Mouse (Mus musculus) thymus, postnatal 4 days (tissue): ENCODE data around the gene 1700001P01Rik.

ENCODE experiments used
- DNase-seq: peaks from one replicate; pipeline ENCODE4 v3.0.0; 2021

1700001P01Rik gene

DNA sequence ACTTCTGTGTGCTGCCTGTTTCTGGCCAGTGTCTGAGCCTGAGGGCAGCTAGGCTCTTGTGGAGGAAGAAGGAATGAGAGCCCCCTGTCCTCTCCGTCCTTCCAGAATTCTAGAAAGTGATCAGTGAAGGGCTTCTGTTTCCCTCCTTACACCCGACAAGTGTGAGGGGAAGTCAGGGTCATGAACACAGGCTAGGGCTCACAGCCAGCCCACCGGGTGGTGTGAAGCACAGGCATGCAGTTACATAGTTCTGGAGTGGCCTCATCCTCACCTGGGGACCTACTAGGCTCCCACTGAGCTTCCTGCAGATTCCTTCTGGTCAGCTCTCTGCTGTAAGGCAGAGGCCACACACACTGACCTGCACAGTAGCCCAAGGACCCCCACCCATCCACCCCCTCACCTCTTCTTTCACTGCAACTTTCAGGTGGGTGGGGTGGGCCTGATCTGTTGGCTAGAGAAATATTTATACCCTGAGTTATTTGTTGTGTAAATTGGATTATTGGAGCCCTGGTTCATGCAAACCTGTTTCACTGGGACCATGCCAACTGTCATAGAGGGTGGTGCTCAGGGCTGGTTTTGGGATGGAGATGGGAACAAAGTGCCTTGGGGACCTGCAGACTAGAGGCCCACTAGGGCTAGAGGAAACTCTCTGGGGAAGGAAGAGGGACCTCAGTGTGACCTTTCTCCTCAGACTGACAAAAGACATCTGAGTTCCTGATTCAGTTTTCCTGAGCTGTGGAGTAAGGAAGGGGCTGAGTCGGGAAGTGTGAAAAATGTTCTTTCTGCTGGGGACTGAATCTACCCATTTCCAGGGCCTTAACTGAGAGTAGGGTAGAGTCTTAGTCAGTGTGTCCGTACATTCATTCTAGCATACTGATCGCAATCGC, 33.8 kb upstream of the 1700001P01Rik start:
- DNase-seq: no peak

DNA sequence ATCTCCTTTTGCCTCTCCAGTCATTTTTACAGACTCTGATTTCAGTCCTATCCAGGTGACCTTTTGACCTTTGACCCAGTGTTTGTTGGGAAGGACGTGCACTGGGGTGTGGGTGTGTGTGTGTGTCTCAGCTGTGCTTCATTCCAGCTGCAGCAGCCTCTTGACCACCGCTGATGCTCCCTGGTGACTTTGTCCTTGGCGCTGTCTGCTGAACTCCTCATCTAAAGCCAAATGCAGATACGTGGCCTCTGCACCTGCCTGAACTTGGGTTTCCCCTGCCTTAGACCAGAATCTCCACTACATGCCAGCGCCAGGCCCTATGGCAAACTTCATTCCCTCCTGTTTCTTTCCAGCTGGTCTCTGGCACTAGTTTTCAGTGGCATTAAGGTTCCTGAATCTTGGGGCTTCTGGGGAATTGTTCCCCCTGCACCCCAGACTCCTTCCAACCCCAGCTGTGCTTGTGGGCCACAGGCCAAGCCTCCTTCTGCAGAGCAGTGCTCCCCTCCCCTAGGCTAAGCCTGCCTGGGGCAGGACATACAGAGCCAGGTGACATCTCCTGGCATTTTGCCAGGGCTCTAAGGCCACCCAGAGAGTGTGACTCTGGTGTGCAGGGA, 33.0 kb upstream of the 1700001P01Rik start:
- DNase-seq: no peak

DNA sequence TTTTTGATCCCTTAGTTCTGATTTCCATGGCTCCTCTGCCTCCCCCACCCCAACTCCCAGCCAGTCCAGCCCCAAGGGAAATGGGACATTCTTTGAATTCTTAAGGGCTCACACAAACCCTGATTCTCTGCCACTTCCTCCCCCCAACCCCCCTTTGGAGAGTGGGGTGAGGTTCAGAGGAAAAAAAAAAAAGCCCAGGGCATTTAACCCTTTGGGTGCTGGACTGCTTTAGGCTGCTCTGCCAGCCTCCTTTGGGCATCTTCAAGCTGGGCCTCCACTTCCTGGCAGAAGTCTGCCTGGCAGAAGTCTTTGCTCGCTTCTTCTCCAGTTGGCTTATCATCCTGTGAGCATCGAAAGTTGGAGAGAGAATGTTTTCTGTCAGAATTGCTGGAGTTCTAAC, 32.4 kb upstream of the 1700001P01Rik start:
- DNase-seq: peak; percentile 71

DNA sequence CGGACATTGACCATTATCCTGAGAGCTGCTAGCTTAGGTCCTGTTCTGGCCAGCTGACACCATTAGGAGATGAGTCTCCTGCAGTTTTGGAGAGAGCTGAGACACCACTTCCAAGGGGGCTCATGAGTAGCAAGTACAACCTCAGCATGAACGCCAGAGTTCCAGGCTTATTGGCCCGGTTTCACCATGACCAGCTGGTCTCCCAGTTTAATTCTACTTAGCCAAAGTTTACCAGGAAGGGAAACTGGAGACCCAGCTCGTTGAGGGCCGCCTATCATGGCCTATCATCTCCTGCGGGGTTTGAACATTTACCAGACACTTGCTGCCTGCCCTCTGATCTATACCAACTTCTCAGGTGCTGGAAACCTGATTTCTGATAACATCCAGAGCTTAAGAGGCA, 31.9 kb upstream of the 1700001P01Rik start:
- no peak for DNase-seq

DNA sequence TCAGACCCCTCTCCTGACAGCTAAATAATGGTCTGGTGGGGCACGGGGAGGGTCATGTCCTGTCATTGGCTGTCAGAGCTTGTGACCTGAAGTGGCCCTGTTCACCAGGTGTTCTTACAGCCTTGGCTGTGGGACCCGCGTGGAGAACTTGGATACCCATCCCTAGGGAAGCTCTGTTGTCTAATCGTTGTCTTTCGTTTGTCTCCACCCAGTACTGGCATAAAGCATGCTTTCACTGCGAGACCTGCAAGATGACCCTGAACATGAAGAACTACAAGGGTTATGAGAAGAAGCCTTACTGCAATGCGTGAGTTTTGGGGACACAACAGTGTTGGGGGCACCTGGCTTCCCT, 30.9 kb upstream of the 1700001P01Rik start:
- DNase-seq: no peak

DNA sequence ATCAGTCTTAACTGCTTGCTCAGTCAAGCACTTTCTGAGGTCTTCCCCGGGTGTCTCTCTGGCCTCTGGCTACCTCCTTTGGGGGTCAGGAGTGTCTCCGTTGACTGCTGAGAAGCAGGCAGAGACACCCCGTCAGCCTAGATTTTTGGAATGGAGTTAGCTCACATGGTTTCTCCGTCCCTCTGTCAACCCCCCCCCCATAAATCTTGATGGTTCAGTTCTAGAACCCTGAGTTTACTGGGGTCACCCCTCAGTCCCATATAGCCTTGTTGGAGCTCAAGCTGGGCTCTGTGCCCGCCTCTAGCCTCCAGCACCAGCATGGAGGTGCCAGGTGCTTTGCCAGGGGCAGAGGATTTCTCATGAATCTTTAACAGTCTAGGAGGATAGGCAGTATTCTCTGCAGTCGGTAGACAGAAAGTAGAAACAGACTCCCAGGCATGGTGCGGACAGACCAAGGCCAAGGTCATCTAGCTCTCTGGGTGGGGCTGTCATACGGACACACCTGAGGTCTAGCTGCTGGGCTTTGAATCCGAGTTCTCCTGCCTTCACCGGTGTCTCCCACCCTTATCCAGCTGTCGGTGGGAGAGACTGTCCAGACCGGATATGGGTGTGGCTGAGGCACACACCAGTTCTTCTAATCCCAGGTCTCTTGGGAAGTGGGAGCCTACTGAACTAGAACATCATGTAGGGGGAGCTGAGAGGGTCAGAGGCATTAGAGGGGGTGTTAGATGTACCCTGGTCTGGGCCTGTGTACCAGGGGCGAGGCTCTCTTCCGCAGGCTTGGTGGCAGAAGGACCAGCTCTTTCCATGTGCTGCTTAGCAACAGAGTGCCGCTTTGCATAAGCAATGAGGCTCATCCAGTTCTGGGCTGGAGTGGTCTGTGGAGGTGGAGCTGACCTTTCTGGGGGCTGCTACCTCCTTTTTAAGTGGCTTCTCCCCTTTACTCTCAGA, 30.2 kb upstream of the 1700001P01Rik start:
- no peak for DNase-seq

DNA sequence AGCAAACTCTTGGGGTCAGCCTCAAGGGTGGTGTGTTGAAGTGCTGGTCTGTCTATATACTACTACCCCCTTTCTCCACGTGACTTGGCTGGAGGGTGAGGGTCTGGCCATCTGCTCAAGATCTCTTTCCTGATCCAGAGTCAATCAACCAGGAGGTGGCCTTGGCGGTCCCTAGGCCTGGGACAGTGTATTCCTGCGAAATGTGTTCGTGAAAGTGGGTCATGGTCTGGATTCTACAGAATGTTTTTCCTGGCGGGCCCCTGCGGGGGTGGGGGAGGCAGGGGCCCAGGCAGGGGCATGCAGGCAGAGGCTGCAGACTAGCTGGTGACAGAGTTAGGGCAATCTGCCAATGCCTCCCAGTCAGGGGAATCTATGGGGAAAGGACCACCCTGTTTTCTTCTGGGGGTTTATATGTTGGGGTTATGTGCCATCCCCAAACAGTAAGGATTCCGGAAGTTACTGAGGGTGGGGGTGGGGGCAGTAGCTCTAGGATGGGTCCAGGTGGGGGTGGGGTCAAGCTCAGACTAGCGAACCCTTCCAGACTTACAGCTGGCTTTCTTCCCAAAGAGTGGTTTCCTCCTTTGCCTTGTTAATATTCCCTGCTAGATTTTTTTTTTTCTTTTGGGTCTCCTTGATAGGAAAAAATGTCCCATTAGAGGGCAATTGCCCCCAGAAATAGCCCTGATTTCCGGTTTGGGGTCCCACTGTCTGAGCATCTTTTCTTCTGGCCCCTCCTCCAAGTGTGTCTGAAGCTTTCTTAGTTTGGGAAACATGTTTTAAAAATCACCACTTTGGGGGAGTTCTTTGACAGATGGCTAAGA, 29.3 kb upstream of the 1700001P01Rik start:
- no peak for DNase-seq

DNA sequence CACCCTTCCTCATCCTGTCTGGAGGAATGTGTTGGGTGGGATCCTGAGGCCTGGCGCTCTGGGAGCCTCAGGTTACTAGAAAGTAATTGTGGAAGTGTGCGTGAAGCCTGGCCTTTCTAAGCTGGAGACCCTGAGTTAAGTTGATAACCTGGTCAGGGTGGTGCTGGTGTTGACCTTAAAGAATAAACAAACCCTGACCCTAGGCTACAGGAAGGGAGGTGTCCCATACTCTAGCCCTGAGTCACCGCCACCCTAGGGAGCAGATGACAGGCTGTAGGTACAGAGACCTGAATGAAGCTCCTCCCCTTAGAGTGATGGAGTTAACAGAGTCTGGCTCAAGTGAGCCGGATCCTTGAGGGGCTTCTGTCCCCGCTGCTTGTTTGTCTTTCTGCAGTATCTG, 28.1 kb upstream of the 1700001P01Rik start:
- no peak for DNase-seq

DNA sequence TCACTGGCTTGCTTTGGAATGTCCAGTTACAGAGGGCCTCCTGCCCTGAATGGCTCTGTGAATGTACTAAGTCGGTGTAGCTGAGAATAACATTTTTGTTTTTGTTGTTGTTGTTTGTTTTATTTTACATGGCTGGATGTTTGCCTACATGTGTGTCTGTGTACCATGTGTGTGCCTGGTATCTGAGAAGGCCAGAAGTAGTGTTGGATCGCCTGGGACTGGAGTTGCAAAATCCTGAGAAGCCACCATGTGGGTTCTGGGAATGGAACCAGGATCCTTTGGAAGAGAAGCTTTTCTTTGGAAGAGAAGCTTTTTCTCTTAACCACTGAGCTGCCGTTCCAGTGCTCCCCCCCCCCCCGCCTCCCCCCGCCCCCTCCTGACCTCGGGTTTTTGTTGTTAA, 26.8 kb upstream of the 1700001P01Rik start:
- DNase-seq: no peak

DNA sequence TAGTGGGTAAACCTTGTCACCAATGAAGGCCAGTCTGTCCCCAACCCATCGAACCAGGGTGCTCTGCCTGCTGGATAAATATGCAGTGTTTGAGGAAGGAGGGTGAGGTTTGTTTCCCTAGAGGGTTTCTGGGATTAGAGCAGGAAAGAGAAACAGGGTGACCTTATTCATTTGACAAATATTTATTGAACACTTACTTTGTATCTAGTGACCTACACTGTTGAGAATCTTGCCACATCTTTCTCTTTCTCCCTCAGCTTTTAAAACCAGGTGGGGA, 26.4 kb upstream of the 1700001P01Rik start:
- no peak for DNase-seq

DNA sequence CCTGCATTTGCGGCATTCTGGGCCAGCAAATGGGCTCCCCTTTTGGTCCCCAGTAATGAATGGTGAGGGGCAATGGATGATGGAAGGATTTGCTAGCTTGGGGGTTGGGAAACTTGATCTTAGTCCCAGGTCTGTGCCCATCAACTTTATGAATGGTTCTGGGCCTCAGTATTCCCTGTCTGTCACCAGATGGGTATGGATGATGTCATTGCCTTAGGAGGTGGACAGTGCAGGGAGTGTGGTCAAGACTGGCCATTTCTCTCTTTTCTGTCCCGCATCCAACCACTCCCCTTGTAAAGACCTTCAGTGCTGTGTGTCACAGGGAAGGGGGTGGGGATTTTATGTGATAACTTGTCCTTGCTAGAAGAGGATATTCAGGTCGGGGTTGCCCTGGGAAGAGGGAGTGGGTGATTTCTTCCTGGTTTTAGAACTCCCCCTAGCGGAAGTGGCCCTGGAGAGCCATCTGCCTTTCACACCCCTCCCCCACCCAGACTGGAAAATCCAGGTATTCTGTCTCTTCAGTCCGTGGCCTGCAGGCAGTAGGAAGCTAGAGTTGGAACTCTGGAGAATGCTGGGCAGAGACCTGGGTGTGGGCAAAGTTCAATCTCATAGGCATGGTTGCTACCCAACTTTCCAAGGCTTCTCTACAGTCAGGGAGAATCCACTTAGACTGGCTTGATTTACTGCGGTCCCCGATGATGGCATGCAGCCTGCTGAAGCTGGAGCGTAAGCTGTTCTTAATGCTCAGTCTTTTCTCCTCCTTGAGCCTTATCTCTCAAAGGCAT, 25.9 kb upstream of the 1700001P01Rik start:
- DNase-seq: no peak

DNA sequence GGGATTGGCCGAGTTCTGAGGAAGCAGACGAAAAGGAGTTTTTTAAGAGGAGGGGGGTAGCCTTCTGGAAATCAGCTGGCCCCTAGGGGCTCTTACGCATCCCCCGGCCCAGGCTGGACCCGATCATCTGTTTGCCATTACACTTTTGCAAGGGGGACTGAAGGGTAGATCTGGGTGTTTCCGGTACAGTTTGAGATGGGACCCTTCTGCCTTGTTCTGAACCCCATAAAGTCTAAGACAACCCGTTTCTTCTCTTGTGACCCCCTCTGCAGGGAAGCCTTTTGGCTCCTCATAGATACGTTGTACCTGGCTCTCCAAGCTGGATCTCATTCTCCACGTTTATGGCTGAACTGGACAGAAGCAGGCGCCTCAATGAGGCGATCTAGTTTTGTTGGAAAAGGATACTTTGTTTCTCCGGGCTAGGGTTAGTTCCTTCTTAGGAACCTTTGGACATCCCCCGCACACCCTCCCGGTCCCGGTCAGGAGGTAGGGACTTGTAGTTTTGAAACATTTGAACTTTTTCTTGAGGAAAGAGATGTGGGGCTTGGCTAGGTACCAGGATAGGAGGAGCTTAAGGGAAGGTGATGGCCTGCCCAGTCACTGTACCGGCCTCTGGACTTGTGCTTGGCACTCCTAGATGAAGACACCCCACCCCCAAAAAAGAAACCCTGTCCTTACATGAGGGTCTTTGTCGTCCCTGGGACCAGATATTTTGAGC, 25.1 kb upstream of the 1700001P01Rik start:
- DNase-seq: no peak

DNA sequence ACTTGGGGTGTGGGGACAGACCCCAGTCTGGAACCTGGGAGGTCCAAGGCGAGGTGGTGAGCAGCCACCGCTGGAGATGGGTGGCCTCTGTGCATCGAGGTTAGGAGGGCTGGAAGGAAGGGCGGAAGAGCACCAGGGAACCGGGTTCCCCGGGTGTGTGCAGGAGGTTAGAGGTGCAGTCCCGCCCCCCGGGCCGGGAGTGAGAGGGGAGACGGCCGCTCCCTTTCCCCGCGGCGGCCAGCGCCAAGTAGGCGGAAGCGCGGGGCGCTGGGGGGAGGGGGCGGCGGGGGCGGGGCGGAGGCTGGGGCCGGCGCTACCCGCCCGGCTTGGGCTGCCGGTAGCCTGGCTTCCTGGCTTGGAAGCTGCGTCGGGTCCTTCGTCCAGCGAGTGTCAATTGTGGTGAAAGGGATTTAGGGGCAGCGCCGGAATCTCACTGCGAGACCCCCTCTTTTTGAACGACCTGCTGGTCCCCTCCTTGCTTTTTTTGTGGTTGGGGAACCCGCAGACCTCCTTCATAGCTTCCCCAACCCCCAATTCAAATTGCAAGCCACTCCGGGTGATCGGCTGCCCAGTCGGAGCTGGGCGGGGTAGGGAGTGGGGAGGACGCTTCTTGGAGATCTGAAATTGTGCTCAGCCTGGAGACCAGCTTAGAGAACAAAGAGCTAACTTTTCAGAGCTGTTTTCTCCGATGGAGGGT, 24.4 kb upstream of the 1700001P01Rik start:
- peak; percentile 86 for DNase-seq

DNA sequence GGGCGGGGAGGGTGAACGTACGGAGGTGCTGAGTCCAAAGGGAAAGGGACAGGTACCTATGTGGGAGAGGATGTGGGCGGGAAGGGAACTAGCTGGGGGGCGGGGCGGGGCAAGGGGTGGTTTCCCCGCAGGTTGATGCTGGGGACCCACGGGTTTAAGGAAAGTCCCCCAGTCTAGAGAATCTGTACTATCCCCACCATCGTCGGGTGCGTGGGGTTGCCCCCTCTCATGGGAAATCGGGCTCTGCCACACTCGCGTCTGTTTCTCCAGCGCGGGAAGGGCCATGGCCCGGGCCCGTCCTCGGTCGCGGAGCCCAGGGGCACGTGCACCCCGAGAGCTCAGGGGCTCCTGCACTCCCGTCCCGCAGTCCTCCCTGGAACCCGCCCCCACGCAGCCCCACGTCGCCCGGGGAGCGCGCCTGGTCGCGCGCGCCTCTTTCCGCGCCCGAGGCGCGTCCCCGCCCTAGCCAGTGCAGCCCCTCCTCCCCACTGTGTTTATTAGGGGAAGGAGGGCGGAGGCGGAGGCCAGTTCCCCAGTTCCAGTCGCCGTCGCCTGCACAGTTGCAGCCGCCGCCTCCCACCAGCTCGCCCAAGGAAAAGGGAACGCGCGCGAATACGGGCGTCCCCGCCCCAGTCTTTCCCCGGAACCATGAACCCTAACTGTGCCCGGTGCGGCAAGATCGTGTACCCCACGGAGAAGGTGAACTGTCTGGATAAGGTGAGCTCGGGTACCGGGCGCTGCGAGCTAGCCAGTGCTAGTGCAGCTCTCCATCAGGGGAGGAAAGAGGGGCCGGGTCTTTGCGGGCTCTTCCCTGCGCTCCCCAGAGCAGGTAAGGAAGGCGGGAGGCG, 23.7 kb upstream of the 1700001P01Rik start:
- peak; percentile 88 for DNase-seq

DNA sequence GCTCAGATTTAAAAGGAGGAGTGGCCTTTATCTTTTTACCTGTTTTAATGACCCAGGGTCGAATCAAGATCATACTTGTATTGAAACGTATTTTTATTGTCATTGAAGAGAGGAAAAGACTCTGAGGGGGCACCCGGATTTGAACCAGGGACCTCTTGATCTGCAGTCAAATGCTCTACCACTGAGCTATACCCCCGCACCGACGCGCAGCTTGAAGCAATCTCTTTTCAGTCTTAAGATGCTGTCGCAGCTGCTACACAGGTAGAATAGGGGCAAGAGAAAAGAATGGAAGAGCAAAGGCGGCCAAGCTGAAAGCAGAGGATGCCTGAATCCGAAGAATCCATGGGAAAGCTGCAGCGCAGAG, 23.0 kb upstream of the 1700001P01Rik start, which contains the start of gene Lasp1:
Gene Lasp1, plus strand, starts transcription at position 219 of the 364 bp plus-strand sequence.
- DNase-seq: peak; percentile 95

DNA sequence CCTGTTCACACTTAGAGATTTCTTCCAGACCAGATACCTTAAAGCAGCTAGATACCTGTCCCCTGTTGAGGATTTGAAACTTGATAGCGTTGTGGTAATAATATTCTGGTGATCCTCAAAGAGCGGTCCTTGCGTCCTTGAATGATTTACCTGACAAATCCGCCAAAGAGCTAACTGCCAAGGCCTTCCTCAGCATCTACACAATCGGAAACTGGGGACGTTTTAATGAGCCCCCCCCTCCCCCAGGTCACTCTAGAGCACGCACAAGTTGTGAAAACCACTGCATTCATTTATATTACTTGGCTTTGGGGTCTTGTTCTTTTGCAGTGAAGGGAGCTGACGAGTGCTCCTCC, 22.3 kb upstream of the 1700001P01Rik start:
- no peak for DNase-seq

DNA sequence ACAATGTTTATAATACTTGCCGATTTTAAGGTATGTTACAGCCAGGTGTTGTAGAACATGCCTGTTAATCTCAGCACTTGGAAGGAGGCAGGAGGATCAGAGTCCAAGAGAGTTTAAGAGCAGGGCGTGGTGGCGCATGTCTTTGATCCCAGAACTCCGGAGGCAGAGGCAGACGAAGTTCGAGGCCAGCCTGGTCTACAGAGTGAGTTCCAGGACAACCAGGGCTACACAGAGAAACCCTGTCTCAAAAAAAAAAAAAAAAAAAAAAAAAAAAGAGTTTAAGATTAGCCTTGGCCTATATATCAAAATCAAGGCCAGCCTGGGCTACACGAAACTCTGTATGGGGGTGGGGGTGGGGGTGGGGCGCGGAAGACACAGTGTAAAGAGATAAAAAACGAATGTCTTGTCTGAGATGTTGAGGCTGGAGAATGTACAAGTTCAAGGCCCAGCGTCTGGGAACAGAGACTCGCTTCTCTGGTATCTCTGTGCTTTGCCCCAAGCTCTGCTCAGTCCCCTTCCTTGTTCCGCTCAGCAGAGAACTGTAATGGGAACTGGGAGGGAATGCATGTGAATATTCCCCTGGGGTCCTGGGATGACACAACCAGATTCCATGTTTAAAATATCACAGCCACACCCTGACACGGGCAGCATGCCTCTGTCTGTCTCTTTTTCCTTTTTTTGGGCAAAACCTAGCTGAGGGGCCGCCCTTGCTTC, 21.8 kb upstream of the 1700001P01Rik start:
- DNase-seq: no peak

DNA sequence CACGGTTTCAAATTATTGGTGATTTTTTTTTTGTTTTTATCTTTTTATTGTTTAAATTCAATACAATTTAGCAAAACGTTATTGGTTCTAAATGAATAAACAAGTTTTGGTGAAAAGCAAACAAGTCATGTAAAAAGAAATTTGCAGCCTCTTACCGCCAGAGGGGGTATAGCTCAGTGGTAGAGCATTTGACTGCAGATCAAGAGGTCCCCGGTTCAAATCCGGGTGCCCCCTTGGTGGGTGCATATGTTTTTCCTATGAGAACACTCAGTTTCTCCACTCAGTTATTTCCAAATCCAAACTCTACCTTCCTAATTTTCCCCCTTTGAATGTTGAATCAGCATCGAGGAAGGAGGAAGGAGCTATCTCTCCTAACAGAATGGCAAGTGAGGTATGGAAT, 21.2 kb upstream of the 1700001P01Rik start:
- peak; percentile 84 for DNase-seq

DNA sequence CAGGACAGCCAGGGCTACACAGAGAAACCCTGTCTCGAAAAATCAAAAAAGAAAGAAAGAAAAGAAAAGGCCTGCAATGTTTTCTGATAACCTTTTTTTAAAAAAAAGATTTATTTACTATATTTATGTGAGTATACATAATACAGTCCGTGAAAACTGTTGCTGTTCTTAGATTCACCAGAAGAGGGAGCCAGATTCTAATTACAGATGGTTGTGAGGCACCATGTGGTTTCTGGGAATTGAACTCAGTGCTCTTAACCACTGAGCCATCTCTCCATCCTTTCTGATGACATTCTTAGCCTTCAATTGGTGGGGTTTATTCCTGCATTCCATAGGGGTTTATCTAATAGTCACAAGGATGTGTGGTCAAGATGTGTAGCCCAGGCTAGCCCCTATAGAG, 17.4 kb upstream of the 1700001P01Rik start:
- no peak for DNase-seq
